Mouse (Mus musculus): ENCODE results near the gene Gm20388. TPM values are rescaled to one million over a fixed set of nuclear protein-coding genes. Genes with fewer than 3 reads are reported as not detected.

The Gm20388 gene
- polyA plus RNA-seq, 1 experiment from 2014 or later, result not detected

- ATAC-seq (ENCODE audit: low FRiP score) (no peak), DNase-seq (ENCODE audit: low spot score) (no peak)
- Histone ChIP-seq H3K27ac (no peak overlapping the region), H3K27me3 (ENCODE audit: control insufficient read depth, insufficient read depth, low read length) (no peaks in the 10 kb centered on the region; the same call in 1 of the 2 replicates), H3K9ac (no peak overlapping the region), H3K4me2 (replicated peaks) (no peak overlapping the region), H3K9me3 (ENCODE audit: control insufficient read depth, low read length) (no peaks in the 10 kb centered on the region), H3K36me3 (replicated peaks; ENCODE audit: control insufficient read depth, insufficient read depth) (no peaks in the 10 kb centered on the region), H3K4me3 (replicated peaks; ENCODE audit: low read length) (no peak overlapping the region), H3K4me1 (replicated peaks; ENCODE audit: control insufficient read depth, insufficient read depth, low read length) (peaks cover 10% of the 10 kb centered on the region; the same call in 1 of the 2 replicates)
- 87% methylated on average over 21 of the region's 21 CpGs for WGBS
These were observed 406.6 kb downstream of the Gm20388 start for GRCm38 (mm10) chr8:120317118-120317824.

- Histone ChIP-seq H3K4me3 (replicated peaks; ENCODE audit: low read length) (no peak overlapping the region), H3K9me3 (ENCODE audit: control insufficient read depth, low read length) (no peaks in the 10 kb centered on the region), H3K27ac (no peak overlapping the region), H3K9ac (no peak overlapping the region), H3K36me3 (replicated peaks; ENCODE audit: control insufficient read depth, insufficient read depth) (no peaks in the 10 kb centered on the region), H3K27me3 (ENCODE audit: control insufficient read depth, insufficient read depth, low read length) (no peaks in the 10 kb centered on the region; the same call in 1 of the 2 replicates), H3K4me1 (replicated peaks; ENCODE audit: control insufficient read depth, insufficient read depth, low read length) (peaks cover 23% of the 10 kb centered on the region), H3K4me2 (replicated peaks) (no peak overlapping the region)
- no peak for DNase-seq (ENCODE audit: low spot score)
- no peak for ATAC-seq (ENCODE audit: low FRiP score)
- WGBS, result 63% methylated on average over 12 of the region's 12 CpGs
These were observed 407.9 kb downstream of the Gm20388 start for GRCm38 (mm10) chr8:120318476-120318991.

- 24% methylated on average over 7 of the region's 7 CpGs for WGBS
- H3K27ac ChIP-seq, result no peak overlapping the region
- H3K9ac ChIP-seq, result no peak overlapping the region
- no peak overlapping the region for H3K4me3 ChIP-seq (replicated peaks; ENCODE audit: low read length)
- no peaks in the 10 kb centered on the region; the same call in 1 of the 2 replicates for H3K27me3 ChIP-seq (ENCODE audit: control insufficient read depth, insufficient read depth, low read length)
- ATAC-seq (ENCODE audit: low FRiP score), result no peak
- H3K9me3 ChIP-seq (ENCODE audit: control insufficient read depth, low read length), result no peaks in the 10 kb centered on the region
- H3K4me2 ChIP-seq (replicated peaks), result no peak overlapping the region
- H3K4me1 ChIP-seq (replicated peaks; ENCODE audit: control insufficient read depth, insufficient read depth, low read length), result peaks cover 28% of the 10 kb centered on the region
- DNase-seq (ENCODE audit: low spot score), result peak; percentile 72
- no peaks in the 10 kb centered on the region for H3K36me3 ChIP-seq (replicated peaks; ENCODE audit: control insufficient read depth, insufficient read depth)
These were observed 408.8 kb downstream of the Gm20388 start for GRCm38 (mm10) chr8:120319449-120319848.

GRCm38 (mm10) chr8:120320146-120320545 lies 409.5 kb downstream of the Gm20388 start:
- DNase-seq (ENCODE audit: low spot score) (no peak), ATAC-seq (ENCODE audit: low FRiP score) (no peak)
- Histone ChIP-seq H3K27ac (no peak overlapping the region), H3K4me2 (replicated peaks) (no peak overlapping the region), H3K36me3 (replicated peaks; ENCODE audit: control insufficient read depth, insufficient read depth) (no peaks in the 10 kb centered on the region), H3K4me1 (replicated peaks; ENCODE audit: control insufficient read depth, insufficient read depth, low read length) (peaks cover 32% of the 10 kb centered on the region), H3K9ac (no peak overlapping the region), H3K9me3 (ENCODE audit: control insufficient read depth, low read length) (no peaks in the 10 kb centered on the region), H3K4me3 (replicated peaks; ENCODE audit: low read length) (no peak overlapping the region), H3K27me3 (ENCODE audit: control insufficient read depth, insufficient read depth, low read length) (no peaks in the 10 kb centered on the region; the same call in 1 of the 2 replicates)
- WGBS, result 94% methylated on average over 5 of the region's 5 CpGs

DNA sequence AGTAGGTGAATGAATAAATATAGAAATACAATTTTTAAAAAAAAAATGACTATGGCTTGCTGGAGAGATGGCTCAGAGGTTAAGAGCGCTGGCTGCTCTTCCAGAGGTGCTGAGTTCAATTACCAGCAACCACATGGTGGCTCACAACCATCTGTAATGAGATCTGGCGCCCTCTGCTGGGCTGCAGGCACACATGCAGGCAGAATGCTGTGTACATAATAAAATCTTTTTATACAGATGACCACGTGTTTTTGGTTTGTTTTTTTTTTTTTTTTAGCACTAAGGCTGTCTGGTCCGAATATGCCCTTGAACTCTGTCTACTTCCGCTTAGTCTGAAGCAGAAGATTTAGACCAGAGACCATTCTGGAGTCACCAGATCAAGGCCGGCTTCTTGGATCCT lies 411.1 kb downstream of the Gm20388 start:
- H3K4me3 ChIP-seq (replicated peaks; ENCODE audit: low read length), result no peak overlapping the region
- no peaks in the 10 kb centered on the region for H3K9me3 ChIP-seq (ENCODE audit: control insufficient read depth, low read length)
- H3K4me1 ChIP-seq (replicated peaks; ENCODE audit: control insufficient read depth, insufficient read depth, low read length), result peaks cover 34% of the 10 kb centered on the region
- H3K36me3 ChIP-seq (replicated peaks; ENCODE audit: control insufficient read depth, insufficient read depth), result no peaks in the 10 kb centered on the region
- no peak overlapping the region for H3K9ac ChIP-seq
- no peak overlapping the region for H3K27ac ChIP-seq
- DNase-seq (ENCODE audit: low spot score) (no peak), ATAC-seq (ENCODE audit: low FRiP score) (no peak)
- WGBS, result 43% methylated on average over 6 of the region's 6 CpGs
- no peaks in the 10 kb centered on the region; the same call in 1 of the 2 replicates for H3K27me3 ChIP-seq (ENCODE audit: control insufficient read depth, insufficient read depth, low read length)
- no peak overlapping the region for H3K4me2 ChIP-seq (replicated peaks)

- H3K4me2 ChIP-seq (replicated peaks), result no peak overlapping the region
- H3K27me3 ChIP-seq (ENCODE audit: control insufficient read depth, insufficient read depth, low read length), result no peaks in the 10 kb centered on the region
- no peak overlapping the region for H3K4me3 ChIP-seq (replicated peaks; ENCODE audit: low read length)
- 3% methylated on average over 20 of the region's 20 CpGs for WGBS
- H3K4me1 ChIP-seq (replicated peaks; ENCODE audit: control insufficient read depth, insufficient read depth, low read length), result peaks cover 30% of the 10 kb centered on the region
- H3K27ac ChIP-seq, result peak overlapping the region; percentile 58
- peak; percentile 53; the same call in 1 of the 2 replicates for ATAC-seq (ENCODE audit: low FRiP score)
- 0 out of 2 replicates have a peak overlapping the region, but pooled peaks have one; percentile 30 for H3K9ac ChIP-seq
- peak; percentile 63 for DNase-seq (ENCODE audit: low spot score)
- no peaks in the 10 kb centered on the region for H3K9me3 ChIP-seq (ENCODE audit: control insufficient read depth, low read length)
- no peaks in the 10 kb centered on the region for H3K36me3 ChIP-seq (replicated peaks; ENCODE audit: control insufficient read depth, insufficient read depth)
These were observed 412.4 kb downstream of the Gm20388 start for GRCm38 (mm10) chr8:120322956-120323448.

- H3K4me1 ChIP-seq (replicated peaks; ENCODE audit: control insufficient read depth, insufficient read depth, low read length), result peaks cover 32% of the 10 kb centered on the region
- H3K9ac ChIP-seq, result no peak overlapping the region
- no peaks in the 10 kb centered on the region for H3K27me3 ChIP-seq (ENCODE audit: control insufficient read depth, insufficient read depth, low read length)
- no peaks in the 10 kb centered on the region for H3K36me3 ChIP-seq (replicated peaks; ENCODE audit: control insufficient read depth, insufficient read depth)
- H3K27ac ChIP-seq, result no peak overlapping the region
- WGBS, result 48% methylated on average over 3 of the region's 3 CpGs
- H3K4me2 ChIP-seq (replicated peaks), result no peak overlapping the region
- H3K4me3 ChIP-seq (replicated peaks; ENCODE audit: low read length), result no peak overlapping the region
- ATAC-seq (ENCODE audit: low FRiP score) (no peak), DNase-seq (ENCODE audit: low spot score) (no peak)
- no peaks in the 10 kb centered on the region for H3K9me3 ChIP-seq (ENCODE audit: control insufficient read depth, low read length)
These were observed 413.9 kb downstream of the Gm20388 start for GRCm38 (mm10) chr8:120324555-120324954.

- WGBS, result 48% methylated on average over 5 of the region's 5 CpGs
- H3K4me1 ChIP-seq (replicated peaks; ENCODE audit: control insufficient read depth, insufficient read depth, low read length), result peaks cover 33% of the 10 kb centered on the region
These were observed 414.6 kb downstream of the Gm20388 start for GRCm38 (mm10) chr8:120325172-120325767.

GRCm38 (mm10) chr8:120327131-120327554 lies 416.5 kb downstream of the Gm20388 start:
- no peak for ATAC-seq (ENCODE audit: low FRiP score)
- Histone ChIP-seq H3K9ac (no peak overlapping the region), H3K36me3 (replicated peaks; ENCODE audit: control insufficient read depth, insufficient read depth) (no peaks in the 10 kb centered on the region), H3K4me2 (replicated peaks) (no peak overlapping the region), H3K27me3 (ENCODE audit: control insufficient read depth, insufficient read depth, low read length) (no peaks in the 10 kb centered on the region), H3K4me1 (replicated peaks; ENCODE audit: control insufficient read depth, insufficient read depth, low read length) (peaks cover 33% of the 10 kb centered on the region), H3K27ac (no peak overlapping the region), H3K9me3 (ENCODE audit: control insufficient read depth, low read length) (no peaks in the 10 kb centered on the region), H3K4me3 (replicated peaks; ENCODE audit: low read length) (no peak overlapping the region)
- DNase-seq (ENCODE audit: low spot score), result no peak
- WGBS, result 54% methylated on average over 3 of the region's 3 CpGs

More at GRCm38 (mm10) chr8:120325172-120325767, 414.6 kb downstream of the Gm20388 start:
- Histone ChIP-seq H3K27me3 (ENCODE audit: control insufficient read depth, insufficient read depth, low read length) (no peaks in the 10 kb centered on the region), H3K4me3 (replicated peaks; ENCODE audit: low read length) (no peak overlapping the region), H3K27ac (no peak overlapping the region), H3K9me3 (ENCODE audit: control insufficient read depth, low read length) (no peaks in the 10 kb centered on the region), H3K4me2 (replicated peaks) (no peak overlapping the region), H3K36me3 (replicated peaks; ENCODE audit: control insufficient read depth, insufficient read depth) (no peaks in the 10 kb centered on the region), H3K9ac (no peak overlapping the region)
- ATAC-seq (ENCODE audit: low FRiP score), result no peak
- DNase-seq (ENCODE audit: low spot score), result no peak
